Mouse (Mus musculus) T-helper 17 cell (primary cell): Measurements from ENCODE around the gene Ptbp3.

Experiments
- in situ Hi-C, 2 experiments: fragments of 300-600 bp; cut with MboI, MseI; formaldehyde crosslinking; loops; 1 replicate in 1 of 2; 2 replicates in 1 of 2; pipeline ENCODE4 v1.15.1; 2025; ENCODE audit warnings: high pct_unique_total_duplicates in 2 of 2

The Ptbp3 gene

DNA sequence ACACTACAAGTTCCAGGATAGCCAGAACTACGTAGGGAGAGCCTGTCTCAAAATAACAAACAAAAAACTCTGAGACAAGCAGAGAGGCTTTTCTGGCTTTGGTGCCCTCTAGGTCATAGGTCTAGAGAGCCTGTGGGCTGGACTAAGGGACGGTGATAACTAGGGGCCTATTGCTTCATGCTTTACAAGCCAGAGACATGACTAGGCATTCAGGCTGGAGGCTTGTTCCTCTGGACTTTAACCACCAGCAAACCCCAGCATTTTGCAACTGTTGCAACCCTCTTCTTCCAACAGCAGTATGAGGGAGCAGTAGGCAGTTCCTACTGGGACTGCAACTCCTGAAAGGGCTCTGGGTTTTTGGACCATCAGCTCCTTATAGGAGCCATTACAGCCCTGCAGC is 109.2 kb downstream of the Ptbp3 start:
- in situ Hi-C loops, result loop anchor here in 1 of 2 experiments (5.0 kb wide), 1 partner anchor 38 kb away; no protein-coding TSS in a partner anchor

GRCm38 (mm10) chr4:59439041-59439440 is 110.1 kb downstream of the Ptbp3 start:
- in situ Hi-C loops, result loop anchor here in 1 of 2 experiments (5.0 kb wide), 1 partner anchor 37 kb away; no protein-coding TSS in a partner anchor

GRCm38 (mm10) chr4:59437990-59438854 is 110.9 kb downstream of the Ptbp3 start, which contains the start of gene Susd1:
TSS of gene Susd1 (minus strand) at chr4:59438633.
- in situ Hi-C loops, result loop anchor here in 1 of 2 experiments (5.0 kb wide), 1 partner anchor 36 kb away; no protein-coding TSS in a partner anchor

DNA sequence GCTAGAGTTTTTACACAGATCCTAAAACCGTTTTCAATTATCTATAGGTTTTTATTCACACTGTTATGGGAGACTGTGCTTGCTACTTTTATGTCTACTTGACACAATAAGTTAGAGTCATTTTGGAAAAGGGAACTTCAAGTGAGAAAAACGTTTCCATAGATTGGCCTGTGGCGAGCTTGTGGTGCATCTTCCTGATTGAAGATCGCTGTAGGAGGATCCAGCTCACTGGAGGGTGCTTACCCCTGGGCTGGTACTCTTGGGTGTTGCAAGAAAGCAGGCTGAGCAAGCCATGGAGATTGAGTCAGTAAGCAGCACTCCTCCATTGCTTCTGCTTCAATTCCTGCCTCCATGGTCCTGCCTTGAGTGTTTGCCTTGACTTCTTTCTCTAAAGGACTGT is 113.2 kb downstream of the Ptbp3 start:
- in situ Hi-C loops, result loop anchor here in 1 of 2 experiments (5.0 kb wide), 1 partner anchor 34 kb away; no protein-coding TSS in a partner anchor

GRCm38 (mm10) chr4:59434039-59434438 is 115.1 kb downstream of the Ptbp3 start:
- in situ Hi-C loops, result no loop called here

- in situ Hi-C loops, result no loop called here
These were observed 120.0 kb downstream of the Ptbp3 start for GRCm38 (mm10) chr4:59429128-59429527.

- in situ Hi-C loops, result no loop called here
These were observed 122.7 kb downstream of the Ptbp3 start for GRCm38 (mm10) chr4:59426429-59426828.

GRCm38 (mm10) chr4:59422808-59423207 is 126.4 kb downstream of the Ptbp3 start:
- in situ Hi-C loops, result no loop called here

DNA sequence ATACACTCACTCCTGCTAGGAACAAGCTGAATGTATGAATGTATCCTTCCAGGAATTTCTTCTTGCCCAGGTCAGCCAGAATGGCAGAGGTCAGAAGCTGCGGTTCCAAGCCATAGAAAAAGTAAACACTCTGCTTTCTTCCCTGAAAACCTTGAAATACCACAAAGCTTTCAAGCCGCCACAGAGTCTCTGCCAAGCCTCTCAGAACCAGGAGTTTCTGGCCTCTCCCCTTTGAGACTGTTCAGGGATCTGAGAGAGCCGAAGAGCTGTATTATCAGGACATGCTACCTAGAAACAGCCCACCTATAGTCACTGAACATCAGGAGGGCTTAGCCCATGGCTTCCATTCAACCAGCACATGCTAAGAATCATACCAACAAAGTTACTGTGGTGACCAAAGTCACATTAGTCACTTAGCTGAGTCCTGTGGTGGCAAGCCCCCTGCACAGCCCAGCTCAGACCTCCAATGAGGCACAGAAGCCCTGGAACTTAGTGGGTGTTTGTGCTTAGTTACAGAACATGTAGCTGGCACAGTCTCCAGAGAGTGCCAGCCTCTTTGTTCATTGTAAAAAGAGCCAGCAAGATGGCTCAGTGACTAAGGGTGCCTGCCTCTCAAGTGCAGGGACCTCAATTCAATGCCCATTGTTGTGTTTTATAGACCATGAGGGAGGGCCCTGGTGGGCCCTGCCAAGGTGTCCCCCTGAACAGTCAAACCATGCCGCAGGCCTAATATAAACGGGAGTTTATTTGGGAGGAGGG is 127.0 kb downstream of the Ptbp3 start:
- in situ Hi-C loops, result no loop called here
